Mouse (Mus musculus): ENCODE results near the gene Asap2. TPM values are rescaled to one million over a fixed set of nuclear protein-coding genes. Genes with fewer than 3 reads are reported as not detected.

Asap2 gene
- polyA plus RNA-seq, 1 experiment from 2014 or later: 7.6 TPM

- 60% methylated on average over 10 of the region's 10 CpGs for WGBS
- Histone ChIP-seq H3K36me3 (no peaks in the 10 kb centered on the region), H3K4me2 (no peak overlapping the region), H3K4me1 (peaks cover 15% of the 10 kb centered on the region), H3K9me3 (no peaks in the 10 kb centered on the region), H3K27ac (0 out of 2 replicates have a peak overlapping the region, but pooled peaks have one; percentile 2), H3K9ac (no peak overlapping the region), H3K27me3 (replicated peaks) (no peaks in the 10 kb centered on the region), H3K4me3 (replicated peaks) (no peak overlapping the region)
- no peak for ATAC-seq (ENCODE audit: insufficient read depth, low FRiP score, low read depth)
Measured at GRCm38 (mm10) chr12:21201485-21202269, 211.4 kb downstream of the Asap2 start.

- peaks cover 13% of the 10 kb centered on the region for H3K4me1 ChIP-seq
- WGBS: 30% methylated on average over 11 of the region's 11 CpGs
- no peaks in the 10 kb centered on the region for H3K36me3 ChIP-seq
- H3K4me2 ChIP-seq: no peak overlapping the region
- H3K27me3 ChIP-seq (replicated peaks): no peaks in the 10 kb centered on the region
- H3K4me3 ChIP-seq (replicated peaks): no peak overlapping the region
- no peaks in the 10 kb centered on the region for H3K9me3 ChIP-seq
- ATAC-seq (ENCODE audit: insufficient read depth, low FRiP score, low read depth): peak; percentile 15; the same call in 1 of the 2 replicates
- H3K27ac ChIP-seq: peak overlapping the region; percentile 57
- no peak overlapping the region for H3K9ac ChIP-seq
Measured at GRCm38 (mm10) chr12:21204701-21205312, 214.5 kb downstream of the Asap2 start.

GRCm38 (mm10) chr12:21205799-21206198, 215.5 kb downstream of the Asap2 start:
- ATAC-seq (ENCODE audit: insufficient read depth, low FRiP score, low read depth): peak; percentile 65
- no peak overlapping the region for H3K4me2 ChIP-seq
- H3K9me3 ChIP-seq: no peaks in the 10 kb centered on the region
- H3K4me3 ChIP-seq (replicated peaks): no peak overlapping the region
- peaks cover 9% of the 10 kb centered on the region for H3K4me1 ChIP-seq
- H3K27me3 ChIP-seq (replicated peaks): no peaks in the 10 kb centered on the region
- H3K9ac ChIP-seq: no peak overlapping the region
- no peaks in the 10 kb centered on the region for H3K36me3 ChIP-seq
- H3K27ac ChIP-seq: 0 out of 2 replicates have a peak overlapping the region, but pooled peaks have one; percentile 57
- WGBS: 70% methylated on average over 4 of the region's 4 CpGs

- Histone ChIP-seq H3K4me3 (replicated peaks) (no peak overlapping the region), H3K9me3 (no peaks in the 10 kb centered on the region), H3K36me3 (no peaks in the 10 kb centered on the region), H3K4me1 (peaks cover 7% of the 10 kb centered on the region), H3K27ac (no peak overlapping the region), H3K9ac (no peak overlapping the region), H3K4me2 (no peak overlapping the region), H3K27me3 (replicated peaks) (no peaks in the 10 kb centered on the region)
- WGBS: 85% methylated on average over 5 of the region's 5 CpGs
- no peak for ATAC-seq (ENCODE audit: insufficient read depth, low FRiP score, low read depth)
Measured at GRCm38 (mm10) chr12:21207422-21207821, 217.2 kb downstream of the Asap2 start.

GRCm38 (mm10) chr12:21208172-21208795, 218.0 kb downstream of the Asap2 start:
- Histone ChIP-seq H3K9me3 (no peaks in the 10 kb centered on the region), H3K27me3 (replicated peaks) (no peaks in the 10 kb centered on the region), H3K27ac (no peak overlapping the region), H3K9ac (no peak overlapping the region), H3K36me3 (peaks cover 5% of the 10 kb centered on the region; the same call in 1 of the 2 replicates), H3K4me2 (no peak overlapping the region), H3K4me1 (peaks cover 7% of the 10 kb centered on the region), H3K4me3 (replicated peaks) (no peak overlapping the region)
- ATAC-seq (ENCODE audit: insufficient read depth, low FRiP score, low read depth): no peak
- WGBS: 73% methylated on average over 11 of the region's 11 CpGs

- peak; percentile 45 for ATAC-seq (ENCODE audit: insufficient read depth, low FRiP score, low read depth)
- peak overlapping the region; percentile 65 for H3K27ac ChIP-seq
- H3K4me3 ChIP-seq (replicated peaks): no peak overlapping the region
- no peaks in the 10 kb centered on the region for H3K9me3 ChIP-seq
- 71% methylated on average over 10 of the region's 10 CpGs for WGBS
- H3K4me2 ChIP-seq: no peak overlapping the region
- no peaks in the 10 kb centered on the region for H3K27me3 ChIP-seq (replicated peaks)
- H3K36me3 ChIP-seq: peaks cover 11% of the 10 kb centered on the region; the same call in 1 of the 2 replicates
- no peak overlapping the region for H3K9ac ChIP-seq
- H3K4me1 ChIP-seq: peaks cover 6% of the 10 kb centered on the region
Measured at GRCm38 (mm10) chr12:21209273-21209672, 219.0 kb downstream of the Asap2 start.

- Histone ChIP-seq H3K9ac (no peak overlapping the region), H3K4me1 (no peaks in the 10 kb centered on the region), H3K4me2 (no peak overlapping the region), H3K27me3 (replicated peaks) (no peaks in the 10 kb centered on the region), H3K9me3 (no peaks in the 10 kb centered on the region), H3K36me3 (peaks cover 11% of the 10 kb centered on the region; the same call in 1 of the 2 replicates), H3K4me3 (replicated peaks) (no peak overlapping the region), H3K27ac (no peak overlapping the region)
- WGBS: 77% methylated on average over 17 of the region's 17 CpGs
- ATAC-seq (ENCODE audit: insufficient read depth, low FRiP score, low read depth): no peak
Measured at GRCm38 (mm10) chr12:21212876-21213275, 222.6 kb downstream of the Asap2 start.

GRCm38 (mm10) chr12:21214551-21215165, 224.4 kb downstream of the Asap2 start:
- ATAC-seq (ENCODE audit: insufficient read depth, low FRiP score, low read depth): no peak
- Histone ChIP-seq H3K4me3 (replicated peaks) (no peak overlapping the region), H3K9me3 (no peaks in the 10 kb centered on the region), H3K27ac (no peak overlapping the region), H3K4me2 (no peak overlapping the region), H3K36me3 (peaks cover 17% of the 10 kb centered on the region; the same call in 1 of the 2 replicates), H3K4me1 (no peaks in the 10 kb centered on the region), H3K9ac (no peak overlapping the region), H3K27me3 (replicated peaks) (no peaks in the 10 kb centered on the region)
- WGBS: 87% methylated on average over 8 of the region's 8 CpGs

- H3K4me1 ChIP-seq: no peaks in the 10 kb centered on the region
- no peak overlapping the region for H3K9ac ChIP-seq
- peaks cover 14% of the 10 kb centered on the region; the same call in 1 of the 2 replicates for H3K36me3 ChIP-seq
- 71% methylated on average over 11 of the region's 11 CpGs for WGBS
- H3K4me2 ChIP-seq: no peak overlapping the region
- no peak overlapping the region for H3K27ac ChIP-seq
- no peaks in the 10 kb centered on the region for H3K9me3 ChIP-seq
- H3K4me3 ChIP-seq (replicated peaks): no peak overlapping the region
- H3K27me3 ChIP-seq (replicated peaks): no peaks in the 10 kb centered on the region
- ATAC-seq (ENCODE audit: insufficient read depth, low FRiP score, low read depth): no peak
Measured at GRCm38 (mm10) chr12:21217776-21218444, 227.7 kb downstream of the Asap2 start.

- H3K27ac ChIP-seq: no peak overlapping the region
- 79% methylated on average over 1 of the region's 1 CpGs for WGBS
- no peak overlapping the region for H3K4me2 ChIP-seq
- H3K4me3 ChIP-seq (replicated peaks): no peak overlapping the region
- no peaks in the 10 kb centered on the region for H3K27me3 ChIP-seq (replicated peaks)
- no peak for ATAC-seq (ENCODE audit: insufficient read depth, low FRiP score, low read depth)
- H3K9me3 ChIP-seq: no peaks in the 10 kb centered on the region
- H3K4me1 ChIP-seq: no peaks in the 10 kb centered on the region
- H3K36me3 ChIP-seq: 0 out of 2 replicates have a peak, but pooled peaks cover 6% of the 10 kb centered on the region
- H3K9ac ChIP-seq: no peak overlapping the region
Measured at GRCm38 (mm10) chr12:21220596-21220995, 230.3 kb downstream of the Asap2 start.

GRCm38 (mm10) chr12:21223923-21224322, 233.7 kb downstream of the Asap2 start:
- no peaks in the 10 kb centered on the region for H3K27me3 ChIP-seq (replicated peaks)
- no peak overlapping the region for H3K4me3 ChIP-seq (replicated peaks)
- H3K9me3 ChIP-seq: no peaks in the 10 kb centered on the region
- no peak overlapping the region for H3K9ac ChIP-seq
- H3K36me3 ChIP-seq: no peaks in the 10 kb centered on the region
- no peak for ATAC-seq (ENCODE audit: insufficient read depth, low FRiP score, low read depth)
- H3K4me1 ChIP-seq: peaks cover 7% of the 10 kb centered on the region
- WGBS: 72% methylated on average over 4 of the region's 4 CpGs
- no peak overlapping the region for H3K4me2 ChIP-seq
- no peak overlapping the region for H3K27ac ChIP-seq
